Mouse (Mus musculus) kidney, postnatal 10 days (tissue): ENCODE results near the gene Ubr3.
A peak's percentile ranks its signal among the peaks of the same experiment; 100 is the strongest.
"Not testable (repeated sequence)": the region's sequence is repeated elsewhere in the genome, so short reads cannot be mapped to it uniquely, and the experiment has no call there.

Source experiments
- DNase-seq: peaks from one replicate; pipeline ENCODE4 v3.0.0; 2021; ENCODE audit warnings: mixed read lengths

Gene Ubr3

GRCm38 (mm10) chr2:69897039-69897617, at the start of gene Ubr3:
TSS of gene Ubr3 (plus strand) at chr2:69897246.
- DNase-seq, result peak; percentile 100

GRCm38 (mm10) chr2:69849215-69849614, 47.8 kb upstream of the Ubr3 start:
- DNase-seq, result peak; percentile 52

- no peak for DNase-seq
These were observed 45.5 kb upstream of the Ubr3 start for GRCm38 (mm10) chr2:69851427-69852058.

GRCm38 (mm10) chr2:69856392-69856791, 40.7 kb upstream of the Ubr3 start:
- no peak for DNase-seq

- no peak for DNase-seq
These were observed 39.2 kb upstream of the Ubr3 start for GRCm38 (mm10) chr2:69857882-69858281.

GRCm38 (mm10) chr2:69860972-69861452, 36.0 kb upstream of the Ubr3 start:
- DNase-seq, result peak; percentile 35

GRCm38 (mm10) chr2:69861485-69862091, 35.5 kb upstream of the Ubr3 start, which contains the start of gene Ssb:
TSS of gene Ssb (plus strand) at chr2:69861562.
- peak; percentile 98 for DNase-seq

- no peak for DNase-seq
These were observed 34.9 kb upstream of the Ubr3 start for GRCm38 (mm10) chr2:69862117-69862657.

- DNase-seq, result no peak
These were observed 13.1 kb upstream of the Ubr3 start for GRCm38 (mm10) chr2:69883990-69884391.

- no peak for DNase-seq
These were observed 12.5 kb upstream of the Ubr3 start for GRCm38 (mm10) chr2:69884581-69884980.

- no peak for DNase-seq
These were observed 12.0 kb upstream of the Ubr3 start for GRCm38 (mm10) chr2:69885050-69885449.

GRCm38 (mm10) chr2:69885451-69886305, 11.4 kb upstream of the Ubr3 start, which contains the start of gene Mettl5:
TSS of gene Mettl5 (minus strand) at chr2:69885615.
- DNase-seq, result peak; percentile 95

GRCm38 (mm10) chr2:69888957-69889356, 8.1 kb upstream of the Ubr3 start:
- no peak for DNase-seq

- no peak for DNase-seq
These were observed 6.2 kb upstream of the Ubr3 start for GRCm38 (mm10) chr2:69890843-69891242.

- DNase-seq, result no peak
These were observed 3.9 kb upstream of the Ubr3 start for GRCm38 (mm10) chr2:69893145-69893544.

GRCm38 (mm10) chr2:69893891-69894290, 3.2 kb upstream of the Ubr3 start:
- no peak for DNase-seq

GRCm38 (mm10) chr2:69895502-69896223, 1.4 kb upstream of the Ubr3 start:
- DNase-seq, result no peak

GRCm38 (mm10) chr2:69896224-69896581, 843 bp upstream of the Ubr3 start:
- no peak for DNase-seq

GRCm38 (mm10) chr2:69897618-69898575, 851 bp downstream of the Ubr3 start:
- DNase-seq, result peak; percentile 68

- no peak for DNase-seq
These were observed 6.5 kb downstream of the Ubr3 start for GRCm38 (mm10) chr2:69903541-69903940.

- DNase-seq, result not testable (repeated sequence)
These were observed 10.3 kb downstream of the Ubr3 start for GRCm38 (mm10) chr2:69907394-69907793.
